Mouse (Mus musculus): ENCODE data around the gene Slc16a8. TPM values are rescaled to one million over a fixed set of nuclear protein-coding genes. Genes with fewer than 3 reads are reported as not detected.
"Not testable (repeated sequence)": the region's sequence is repeated elsewhere in the genome, so short reads cannot be mapped to it uniquely, and the experiment has no call there.

Gene Slc16a8
- polyA plus RNA-seq, 1 experiment from 2014 or later = 0.27 TPM

DNA sequence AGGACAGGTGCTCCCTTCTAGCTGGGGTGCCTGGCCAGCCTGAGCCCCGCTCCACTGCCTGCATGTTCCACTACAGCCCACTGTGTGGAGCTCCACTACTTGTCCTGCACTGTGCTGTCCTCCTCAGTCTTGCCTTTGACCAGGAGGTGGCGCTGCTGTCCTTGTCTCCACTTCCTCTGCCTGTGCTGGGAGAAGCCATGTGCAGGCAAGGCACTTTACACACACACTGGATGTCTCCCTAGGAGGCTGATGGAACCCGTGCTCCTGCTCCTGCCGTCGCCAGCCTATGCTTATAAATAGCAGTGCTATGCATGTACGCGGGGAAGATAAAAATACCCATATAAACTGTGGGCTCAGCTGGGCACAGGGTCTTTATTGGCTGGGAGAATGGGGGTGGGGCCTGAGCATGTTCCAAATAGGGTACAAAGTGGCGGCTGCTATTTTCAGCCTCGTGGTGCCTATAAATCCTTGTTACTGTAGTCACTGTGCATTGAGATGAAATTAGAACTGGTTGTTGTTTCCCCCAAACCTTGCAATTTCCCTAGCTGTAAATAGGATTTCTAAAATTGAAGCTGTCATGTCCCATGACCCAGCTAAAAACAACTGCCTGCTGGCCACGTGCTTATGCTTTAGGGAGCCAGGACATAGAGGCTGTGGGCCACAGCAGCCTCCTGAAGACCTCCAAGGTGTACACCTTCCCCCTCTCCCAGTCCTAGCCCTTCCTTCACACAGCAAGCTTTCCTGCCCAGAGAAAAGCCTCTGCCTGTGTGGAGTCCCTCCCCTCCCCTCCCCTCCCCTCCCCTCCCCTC, 11.1 kb downstream of the Slc16a8 start:
- Histone ChIP-seq H3K9me3 (no peaks in the 10 kb centered on the region), H3K36me3 (peaks cover 79% of the 10 kb centered on the region), H3K4me3 (no peak overlapping the region), H3K27me3 (replicated peaks) (no peaks in the 10 kb centered on the region), H3K27ac (replicated peaks) (peak overlapping the region; percentile 94), H3K4me2 (no peak overlapping the region), H3K9ac (peak overlapping the region; percentile 61), H3K4me1 (peaks cover 27% of the 10 kb centered on the region)
- WGBS = 11% methylated on average over 10 of the region's 10 CpGs
- peak; percentile 81 for ATAC-seq (ENCODE audit: extremely low read depth, insufficient number of reproducible peaks, low FRiP score, low TSS enrichment)

DNA sequence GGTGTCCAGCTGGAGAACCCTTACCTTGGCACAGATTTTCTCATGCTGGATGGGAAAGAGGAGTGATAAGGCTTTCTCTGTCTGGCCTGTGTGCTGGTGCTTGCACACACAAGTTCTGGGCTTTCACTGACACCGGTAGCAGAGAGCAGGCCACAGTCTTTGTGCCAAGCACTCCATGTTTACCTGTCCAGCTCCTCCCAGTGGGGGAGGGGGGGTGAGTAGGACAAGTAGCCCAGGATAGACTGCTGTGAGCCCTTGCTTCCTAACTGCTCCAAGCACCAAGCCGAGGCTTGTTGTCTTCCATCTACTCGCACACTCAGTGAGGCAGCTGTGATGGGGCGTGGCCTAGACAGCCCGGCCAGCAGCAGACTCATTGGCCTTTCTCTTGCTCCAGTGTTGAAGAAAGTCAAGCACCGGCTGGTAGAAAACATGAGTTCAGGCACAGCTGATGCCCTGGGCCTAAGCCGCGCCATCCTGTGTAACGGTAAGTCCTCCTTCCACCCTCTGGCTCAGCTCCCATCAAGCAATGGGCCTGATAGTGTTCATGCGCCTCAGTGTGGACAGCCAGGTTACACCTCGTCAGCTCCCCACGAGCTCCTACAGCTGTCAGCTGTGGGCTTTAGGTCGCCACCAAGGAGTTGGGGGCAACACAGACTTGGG, 11.9 kb downstream of the Slc16a8 start:
- Histone ChIP-seq H3K36me3 (peaks cover 79% of the 10 kb centered on the region), H3K4me2 (no peak overlapping the region), H3K4me3 (no peak overlapping the region), H3K27ac (replicated peaks) (peak overlapping the region; percentile 94), H3K9ac (peak overlapping the region; percentile 61), H3K4me1 (peaks cover 27% of the 10 kb centered on the region), H3K9me3 (no peaks in the 10 kb centered on the region), H3K27me3 (replicated peaks) (no peaks in the 10 kb centered on the region)
- ATAC-seq (ENCODE audit: extremely low read depth, insufficient number of reproducible peaks, low FRiP score, low TSS enrichment) = no peak
- 51% methylated on average over 13 of the region's 13 CpGs for WGBS

DNA sequence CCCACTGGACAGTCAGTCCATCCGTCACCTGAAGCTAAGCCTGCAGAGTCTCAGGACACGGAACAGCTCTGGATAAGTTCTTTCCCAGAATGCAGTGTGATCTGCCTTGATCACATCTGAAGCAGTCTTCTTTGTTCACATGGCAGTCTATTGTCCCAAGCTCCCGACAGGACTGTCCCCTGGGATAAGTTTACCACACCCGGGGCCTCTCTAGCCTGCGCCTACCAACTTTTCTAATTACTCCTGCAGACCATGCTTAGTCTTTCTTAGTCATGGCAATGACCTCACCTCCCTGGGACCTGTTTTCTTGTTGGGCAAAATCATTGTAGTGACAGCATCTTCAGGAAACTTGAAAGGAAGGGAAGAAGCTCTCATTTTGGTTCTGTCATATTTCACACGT, 16.5 kb downstream of the Slc16a8 start:
- no peaks in the 10 kb centered on the region for H3K9me3 ChIP-seq
- H3K4me3 ChIP-seq = no peak overlapping the region
- no peaks in the 10 kb centered on the region for H3K27me3 ChIP-seq (replicated peaks)
- no peak overlapping the region for H3K27ac ChIP-seq (replicated peaks)
- H3K4me2 ChIP-seq = no peak overlapping the region
- no peak for ATAC-seq (ENCODE audit: extremely low read depth, insufficient number of reproducible peaks, low FRiP score, low TSS enrichment)
- peaks cover 23% of the 10 kb centered on the region for H3K4me1 ChIP-seq
- H3K36me3 ChIP-seq = peaks cover 77% of the 10 kb centered on the region
- WGBS = 81% methylated on average over 6 of the region's 6 CpGs
- no peak overlapping the region for H3K9ac ChIP-seq

DNA sequence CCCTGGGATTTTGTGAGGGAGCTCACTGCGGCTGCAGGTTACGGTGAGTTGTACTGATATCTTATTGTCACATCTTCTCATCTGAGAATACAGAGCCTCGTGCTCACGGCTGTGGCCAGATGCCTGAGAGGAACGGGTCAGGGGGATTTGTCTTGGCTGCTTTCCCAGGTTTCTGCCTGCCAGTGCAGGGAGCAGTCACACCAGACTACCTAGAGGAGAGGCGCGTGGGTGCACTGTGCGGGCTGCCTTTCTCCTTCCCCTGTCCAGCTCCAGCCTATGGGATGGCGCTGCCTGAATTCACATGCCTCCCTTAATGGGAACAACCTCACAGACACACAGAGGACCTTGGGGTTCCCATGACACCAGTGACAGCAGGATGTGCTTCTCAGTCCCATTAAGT, 19.3 kb downstream of the Slc16a8 start:
- H3K4me1 ChIP-seq = peaks cover 15% of the 10 kb centered on the region
- no peak for ATAC-seq (ENCODE audit: extremely low read depth, insufficient number of reproducible peaks, low FRiP score, low TSS enrichment)
- no peaks in the 10 kb centered on the region for H3K27me3 ChIP-seq (replicated peaks)
- no peak overlapping the region for H3K4me2 ChIP-seq
- H3K9ac ChIP-seq = no peak overlapping the region; the same call in 1 of the 2 replicates
- no peaks in the 10 kb centered on the region for H3K9me3 ChIP-seq
- peak overlapping the region; percentile 67 for H3K27ac ChIP-seq (replicated peaks)
- 39% methylated on average over 9 of the region's 9 CpGs for WGBS
- peaks cover 78% of the 10 kb centered on the region for H3K36me3 ChIP-seq
- H3K4me3 ChIP-seq = no peak overlapping the region

DNA sequence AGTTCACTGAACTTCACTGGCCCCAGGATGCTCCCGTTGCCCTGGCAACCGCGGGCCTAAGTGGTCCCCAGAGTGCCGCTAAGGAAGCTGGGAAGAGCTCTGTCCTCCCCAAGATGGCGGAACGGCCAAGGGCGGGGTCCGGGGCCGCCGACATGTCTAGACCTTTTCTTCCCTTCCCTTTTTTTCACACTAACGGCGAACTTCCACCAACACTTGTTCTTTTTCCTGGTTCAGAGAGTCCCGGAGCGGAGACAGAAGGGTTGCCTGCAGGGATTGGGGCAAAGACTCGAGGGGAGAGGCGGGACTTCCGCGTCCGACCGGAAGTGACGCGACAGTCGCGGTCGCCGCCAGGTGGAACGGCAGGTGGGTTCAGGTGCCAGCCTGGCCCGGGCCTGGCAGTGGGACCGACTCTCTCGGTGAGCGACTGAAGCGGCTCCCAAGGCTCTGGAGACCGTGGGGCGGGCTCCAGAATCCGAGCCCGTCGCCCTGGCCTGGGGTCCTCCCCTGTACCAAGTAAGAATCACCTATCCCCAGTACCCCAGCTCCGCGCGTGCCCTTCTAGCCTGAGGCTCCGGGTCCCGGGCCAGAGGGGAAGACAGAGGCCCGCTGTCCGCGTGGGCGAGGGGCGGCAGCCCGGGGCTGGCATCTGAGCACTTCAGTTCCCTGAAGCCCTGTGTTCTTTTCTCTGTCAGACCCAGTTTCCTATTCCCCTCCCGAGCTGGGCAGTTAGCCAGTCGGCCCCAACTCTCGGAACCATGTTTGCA, 25.3 kb downstream of the Slc16a8 start, which contains the start of the genes Pick1 and Gm49486:
Pick1 (plus strand) TSS at position 116 of the 764 bp plus-strand sequence.
Gm49486 (plus strand) TSS at position 334 of the 764 bp plus-strand sequence.
- H3K4me2 ChIP-seq = peak within 1 kb of the TSS; percentile 99
- peak within 1 kb of the TSS; percentile 94 for H3K9ac ChIP-seq
- WGBS = under 1% methylated on average over 51 of the region's 51 CpGs
- H3K4me1 ChIP-seq = peaks cover 15% of the 10 kb centered on the region
- peak within 1 kb of the TSS; percentile 90 for H3K4me3 ChIP-seq
- peaks cover 4% of the 10 kb centered on the region; the same call in 1 of the 2 replicates for H3K27me3 ChIP-seq (replicated peaks)
- H3K27ac ChIP-seq (replicated peaks) = peak within 1 kb of the TSS; percentile 96
- peak; percentile 47 for ATAC-seq (ENCODE audit: extremely low read depth, insufficient number of reproducible peaks, low FRiP score, low TSS enrichment)
- H3K9me3 ChIP-seq = no peaks in the 10 kb centered on the region
- H3K36me3 ChIP-seq = peaks cover 28% of the 10 kb centered on the region

- H3K4me3 ChIP-seq; H3K9ac ChIP-seq; H3K36me3 ChIP-seq; ATAC-seq (ENCODE audit: extremely low read depth, insufficient number of reproducible peaks, low FRiP score, low TSS enrichment); H3K4me2 ChIP-seq; H3K27ac ChIP-seq (replicated peaks); H3K9me3 ChIP-seq: not testable (repeated sequence)
- Histone ChIP-seq H3K27me3 (replicated peaks) (peaks cover 13% of the 10 kb centered on the region; the same call in 1 of the 2 replicates), H3K4me1 (peaks cover 15% of the 10 kb centered on the region)
- WGBS = 55% methylated on average over 2 of the region's 2 CpGs
Observed at GRCm38 (mm10) chr15:79225780-79226179, 28.8 kb downstream of the Slc16a8 start.

DNA sequence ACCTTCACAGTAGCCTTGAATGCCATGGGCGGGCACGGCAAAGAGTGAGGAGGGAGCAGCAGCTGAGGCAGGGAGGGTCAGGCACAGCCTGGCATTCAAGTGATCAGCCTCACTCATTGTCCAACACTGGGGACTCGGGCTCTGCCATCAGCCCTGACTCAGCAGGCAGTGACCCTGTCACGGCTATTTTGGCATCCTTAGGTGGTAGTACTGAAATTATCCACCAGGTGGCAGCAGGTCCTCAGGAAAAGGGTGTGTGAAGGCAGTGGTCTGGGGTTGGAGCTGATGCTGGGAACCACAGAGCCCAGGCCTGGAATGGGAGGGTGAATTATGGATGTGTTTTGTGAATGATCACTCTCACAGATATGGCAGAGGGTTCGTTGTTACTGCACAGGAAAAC, 29.9 kb downstream of the Slc16a8 start:
- H3K4me2 ChIP-seq = no peak overlapping the region
- H3K9ac ChIP-seq = no peak overlapping the region
- H3K4me1 ChIP-seq = peaks cover 10% of the 10 kb centered on the region
- ATAC-seq (ENCODE audit: extremely low read depth, insufficient number of reproducible peaks, low FRiP score, low TSS enrichment) = no peak
- peaks cover 16% of the 10 kb centered on the region for H3K27me3 ChIP-seq (replicated peaks)
- 13% methylated on average over 5 of the region's 5 CpGs for WGBS
- no peak overlapping the region for H3K4me3 ChIP-seq
- no peaks in the 10 kb centered on the region for H3K36me3 ChIP-seq
- H3K27ac ChIP-seq (replicated peaks) = no peak overlapping the region
- H3K9me3 ChIP-seq = no peaks in the 10 kb centered on the region

DNA sequence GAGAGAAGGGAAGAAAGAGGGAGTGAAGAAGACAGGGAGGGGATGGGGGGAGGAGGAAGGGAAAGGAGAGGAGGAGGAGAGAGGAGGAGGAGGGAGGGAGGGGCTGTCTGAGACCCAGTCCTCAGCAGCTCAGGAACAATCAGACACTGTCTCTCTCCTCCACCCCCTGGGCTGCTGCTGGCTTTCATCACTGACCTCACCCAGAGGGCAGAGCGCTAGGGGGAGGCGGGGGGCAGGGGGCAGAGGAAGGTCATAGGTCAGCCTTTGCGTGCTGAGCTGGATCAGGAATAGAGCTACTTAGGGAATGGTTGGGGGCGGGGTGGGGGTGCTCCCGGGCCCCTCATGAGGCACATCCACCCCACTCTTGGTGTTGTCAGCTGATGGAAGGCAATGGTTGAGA, 30.9 kb downstream of the Slc16a8 start:
- Histone ChIP-seq H3K27me3 (replicated peaks) (peaks cover 16% of the 10 kb centered on the region), H3K4me3 (no peak overlapping the region), H3K9me3 (no peaks in the 10 kb centered on the region), H3K36me3 (no peaks in the 10 kb centered on the region), H3K9ac (no peak overlapping the region), H3K4me2 (no peak overlapping the region), H3K27ac (replicated peaks) (no peak overlapping the region), H3K4me1 (peaks cover 4% of the 10 kb centered on the region; the same call in 1 of the 2 replicates)
- WGBS = 21% methylated on average over 5 of the region's 5 CpGs
- no peak for ATAC-seq (ENCODE audit: extremely low read depth, insufficient number of reproducible peaks, low FRiP score, low TSS enrichment)

GRCm38 (mm10) chr15:79219572-79219971, 35.0 kb downstream of the Slc16a8 start:
- Histone ChIP-seq H3K27ac (replicated peaks) (no peak overlapping the region), H3K9me3 (no peaks in the 10 kb centered on the region), H3K36me3 (no peaks in the 10 kb centered on the region), H3K27me3 (replicated peaks) (peaks cover 17% of the 10 kb centered on the region; the same call in 1 of the 2 replicates), H3K4me2 (no peak overlapping the region), H3K9ac (0 out of 2 replicates have a peak overlapping the region, but pooled peaks have one; percentile 47), H3K4me3 (no peak overlapping the region), H3K4me1 (0 out of 2 replicates have a peak, but pooled peaks cover 4% of the 10 kb centered on the region)
- ATAC-seq (ENCODE audit: extremely low read depth, insufficient number of reproducible peaks, low FRiP score, low TSS enrichment) = no peak
- 0% methylated on average over 1 of the region's 1 CpGs for WGBS

DNA sequence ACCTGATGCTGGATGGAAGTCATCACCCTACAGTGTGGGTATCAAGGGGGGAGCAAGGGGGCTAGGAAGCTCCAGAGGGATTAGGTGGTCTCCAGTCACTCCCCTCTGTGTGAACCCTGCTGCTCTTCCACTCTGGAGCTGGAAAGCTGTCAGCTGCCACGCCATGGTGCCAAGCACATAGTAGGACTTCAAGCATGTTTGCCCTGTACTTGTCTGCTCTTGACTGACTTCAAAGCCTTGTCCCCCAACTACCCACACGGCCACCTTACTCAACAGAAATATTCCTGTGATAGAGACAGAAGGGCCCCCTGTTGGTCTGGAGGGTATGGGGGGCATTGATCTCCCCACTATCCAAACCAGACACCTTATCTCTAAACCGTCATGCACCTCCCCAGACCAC, 38.4 kb downstream of the Slc16a8 start:
- ATAC-seq (ENCODE audit: extremely low read depth, insufficient number of reproducible peaks, low FRiP score, low TSS enrichment) = no peak
- 50% methylated on average over 3 of the region's 3 CpGs for WGBS
- no peak overlapping the region for H3K27ac ChIP-seq (replicated peaks)
- peaks cover 8% of the 10 kb centered on the region; the same call in 1 of the 2 replicates for H3K27me3 ChIP-seq (replicated peaks)
- no peak overlapping the region for H3K9ac ChIP-seq
- H3K36me3 ChIP-seq = no peaks in the 10 kb centered on the region
- H3K9me3 ChIP-seq = no peaks in the 10 kb centered on the region
- no peak overlapping the region for H3K4me2 ChIP-seq
- peaks cover 14% of the 10 kb centered on the region for H3K4me1 ChIP-seq
- no peak overlapping the region for H3K4me3 ChIP-seq

DNA sequence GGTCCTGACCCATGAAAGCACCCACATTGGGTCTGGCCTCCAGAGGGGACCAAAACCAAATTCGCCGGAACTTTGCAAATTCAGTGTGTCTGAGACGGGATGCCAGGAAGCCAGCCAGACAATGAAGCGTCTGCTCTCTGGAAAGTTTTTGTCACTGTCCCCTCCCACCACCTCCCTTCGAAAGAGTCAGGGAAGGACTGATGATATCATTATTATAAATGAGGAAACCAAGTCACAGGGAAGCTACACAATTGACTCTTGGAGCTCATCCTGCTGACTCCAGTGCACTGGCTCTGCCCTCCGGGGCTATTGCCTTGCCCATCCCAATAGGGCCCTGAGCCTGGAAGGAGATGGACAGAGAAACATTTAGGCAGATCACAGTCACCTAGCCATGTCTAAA, 41.0 kb downstream of the Slc16a8 start:
- 61% methylated on average over 6 of the region's 6 CpGs for WGBS
- peaks cover 24% of the 10 kb centered on the region for H3K4me1 ChIP-seq
- H3K9ac ChIP-seq = no peak overlapping the region
- H3K9me3 ChIP-seq = no peaks in the 10 kb centered on the region
- H3K4me3 ChIP-seq = no peak overlapping the region
- no peak overlapping the region for H3K4me2 ChIP-seq
- no peaks in the 10 kb centered on the region for H3K36me3 ChIP-seq
- H3K27me3 ChIP-seq (replicated peaks) = peaks cover 3% of the 10 kb centered on the region; the same call in 1 of the 2 replicates
- no peak for ATAC-seq (ENCODE audit: extremely low read depth, insufficient number of reproducible peaks, low FRiP score, low TSS enrichment)
- H3K27ac ChIP-seq (replicated peaks) = no peak overlapping the region
